Mouse (Mus musculus): Measurements from ENCODE around the gene Vpreb1. TPM values are rescaled to one million over a fixed set of nuclear protein-coding genes. Genes with fewer than 3 reads are reported as not detected.

Gene Vpreb1
- polyA plus RNA-seq, 1 experiment from 2014 or later, result 2.1 TPM

GRCm38 (mm10) chr16:16888341-16888740, 17.7 kb upstream of the Vpreb1 start:
- H3K36me3 ChIP-seq (ENCODE audit: insufficient read depth, low read length), result peaks cover 91% of the 10 kb centered on the region
- no peak overlapping the region for H3K4me3 ChIP-seq (replicated peaks; ENCODE audit: low read depth, low read length)
- no peaks in the 10 kb centered on the region for H3K27me3 ChIP-seq (ENCODE audit: insufficient read depth, low read length)
- H3K4me1 ChIP-seq (replicated peaks; ENCODE audit: insufficient read depth, low read length), result no peaks in the 10 kb centered on the region
- DNase-seq (ENCODE audit: low spot score) (no peak), ATAC-seq (replicated peaks; ENCODE audit: low FRiP score, low read depth) (no peak)
- no peak overlapping the region for H3K9ac ChIP-seq (ENCODE audit: low read depth, low read length)
- no peaks in the 10 kb centered on the region for H3K9me3 ChIP-seq (replicated peaks; ENCODE audit: low read length)
- H3K4me2 ChIP-seq (ENCODE audit: low read length), result no peak overlapping the region
- no peak overlapping the region for H3K27ac ChIP-seq
- no peak for TF ChIP-seq CTCF (IDR thresholded peaks at IDR 0.05; ENCODE audit: low read depth)
- WGBS, result 96% methylated on average over 1 of the region's 1 CpGs

GRCm38 (mm10) chr16:16879025-16879424, 8.4 kb upstream of the Vpreb1 start:
- Histone ChIP-seq H3K9me3 (replicated peaks; ENCODE audit: low read length) (no peaks in the 10 kb centered on the region), H3K9ac (ENCODE audit: low read depth, low read length) (no peak overlapping the region), H3K4me3 (replicated peaks; ENCODE audit: low read depth, low read length) (no peak overlapping the region), H3K27ac (no peak overlapping the region), H3K4me2 (ENCODE audit: low read length) (no peak overlapping the region), H3K4me1 (replicated peaks; ENCODE audit: insufficient read depth, low read length) (no peaks in the 10 kb centered on the region), H3K36me3 (ENCODE audit: insufficient read depth, low read length) (peaks cover 68% of the 10 kb centered on the region), H3K27me3 (ENCODE audit: insufficient read depth, low read length) (no peaks in the 10 kb centered on the region)
- TF ChIP-seq CTCF (IDR thresholded peaks at IDR 0.05; ENCODE audit: low read depth), result no peak
- DNase-seq (ENCODE audit: low spot score), result no peak
- ATAC-seq (replicated peaks; ENCODE audit: low FRiP score, low read depth), result no peak
- WGBS, result 88% methylated on average over 5 of the region's 5 CpGs

DNA sequence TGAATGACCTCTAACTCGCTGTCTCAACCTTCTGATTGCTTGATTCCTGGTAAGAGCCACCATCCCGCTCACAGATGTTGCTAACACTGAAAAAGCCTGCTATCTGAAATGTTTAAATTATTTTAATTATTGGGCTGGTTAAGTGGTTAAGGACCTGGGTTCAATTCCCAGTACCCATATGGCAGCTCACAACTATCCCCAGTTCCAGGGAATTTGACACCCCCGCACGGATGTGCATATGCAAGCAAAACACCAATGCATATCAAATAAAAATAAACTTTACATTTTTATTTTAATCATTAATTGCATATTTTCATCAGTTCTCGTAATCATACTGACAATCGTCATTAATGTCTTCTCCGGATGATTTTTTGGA, 414 bp downstream of the Vpreb1 start:
- peaks cover 5% of the 10 kb centered on the region; the same call in 1 of the 2 replicates for H3K4me1 ChIP-seq (replicated peaks; ENCODE audit: insufficient read depth, low read length)
- H3K27ac ChIP-seq, result peak overlapping the region; percentile 98; the same call in 1 of the 2 replicates
- WGBS, result 35% methylated on average over 7 of the region's 7 CpGs
- peak overlapping the region; percentile 82 for H3K4me3 ChIP-seq (replicated peaks; ENCODE audit: low read depth, low read length)
- peak overlapping the region; percentile 88; the same call in 1 of the 2 replicates for H3K9ac ChIP-seq (ENCODE audit: low read depth, low read length)
- no peaks in the 10 kb centered on the region for H3K36me3 ChIP-seq (ENCODE audit: insufficient read depth, low read length)
- no peaks in the 10 kb centered on the region for H3K9me3 ChIP-seq (replicated peaks; ENCODE audit: low read length)
- no peaks in the 10 kb centered on the region for H3K27me3 ChIP-seq (ENCODE audit: insufficient read depth, low read length)
- no peak for TF ChIP-seq CTCF (IDR thresholded peaks at IDR 0.05; ENCODE audit: low read depth)
- H3K4me2 ChIP-seq (ENCODE audit: low read length), result peak overlapping the region; percentile 56
- DNase-seq (ENCODE audit: low spot score), result peak; percentile 12
- ATAC-seq (replicated peaks; ENCODE audit: low FRiP score, low read depth), result peak; percentile 35

GRCm38 (mm10) chr16:16865696-16866561, 4.7 kb downstream of the Vpreb1 start:
- no peaks in the 10 kb centered on the region for H3K36me3 ChIP-seq (ENCODE audit: insufficient read depth, low read length)
- no peak overlapping the region for H3K4me2 ChIP-seq (ENCODE audit: low read length)
- H3K4me1 ChIP-seq (replicated peaks; ENCODE audit: insufficient read depth, low read length), result no peaks in the 10 kb centered on the region
- peak; percentile 30 for DNase-seq (ENCODE audit: low spot score)
- H3K27me3 ChIP-seq (ENCODE audit: insufficient read depth, low read length), result no peaks in the 10 kb centered on the region
- ATAC-seq (replicated peaks; ENCODE audit: low FRiP score, low read depth), result no peak
- peak overlapping the region; percentile 68 for H3K27ac ChIP-seq
- H3K9me3 ChIP-seq (replicated peaks; ENCODE audit: low read length), result no peaks in the 10 kb centered on the region
- WGBS, result 48% methylated on average over 4 of the region's 5 CpGs
- no peak overlapping the region for H3K9ac ChIP-seq (ENCODE audit: low read depth, low read length)
- no peak overlapping the region for H3K4me3 ChIP-seq (replicated peaks; ENCODE audit: low read depth, low read length)
- TF ChIP-seq CTCF (IDR thresholded peaks at IDR 0.05; ENCODE audit: low read depth), result no peak

DNA sequence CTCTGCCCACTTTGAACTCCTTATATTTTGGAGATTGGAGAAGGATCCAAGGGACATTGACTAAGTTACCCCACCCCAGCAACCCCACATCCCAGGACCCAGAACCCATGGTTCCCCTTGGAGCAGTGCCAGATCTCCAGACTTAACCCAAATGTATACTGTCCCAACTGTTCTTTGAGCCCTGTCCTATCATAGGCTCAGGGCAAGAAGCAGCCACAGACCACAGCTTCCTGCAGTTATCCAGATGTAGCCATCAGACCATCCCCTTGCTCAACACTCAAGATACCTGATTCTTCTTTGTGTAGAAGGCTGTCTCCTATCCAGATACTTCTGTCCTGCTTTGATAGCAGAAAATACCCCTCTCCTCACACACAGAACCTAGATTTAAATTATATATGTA, 5.4 kb downstream of the Vpreb1 start:
- ATAC-seq (replicated peaks; ENCODE audit: low FRiP score, low read depth), result no peak
- Histone ChIP-seq H3K9ac (ENCODE audit: low read depth, low read length) (no peak overlapping the region), H3K27me3 (ENCODE audit: insufficient read depth, low read length) (no peaks in the 10 kb centered on the region), H3K27ac (peak overlapping the region; percentile 68; the same call in 1 of the 2 replicates), H3K4me1 (replicated peaks; ENCODE audit: insufficient read depth, low read length) (no peaks in the 10 kb centered on the region), H3K4me3 (replicated peaks; ENCODE audit: low read depth, low read length) (no peak overlapping the region), H3K36me3 (ENCODE audit: insufficient read depth, low read length) (no peaks in the 10 kb centered on the region), H3K4me2 (ENCODE audit: low read length) (no peak overlapping the region), H3K9me3 (replicated peaks; ENCODE audit: low read length) (no peaks in the 10 kb centered on the region)
- DNase-seq (ENCODE audit: low spot score), result no peak
- no peak for TF ChIP-seq CTCF (IDR thresholded peaks at IDR 0.05; ENCODE audit: low read depth)

DNA sequence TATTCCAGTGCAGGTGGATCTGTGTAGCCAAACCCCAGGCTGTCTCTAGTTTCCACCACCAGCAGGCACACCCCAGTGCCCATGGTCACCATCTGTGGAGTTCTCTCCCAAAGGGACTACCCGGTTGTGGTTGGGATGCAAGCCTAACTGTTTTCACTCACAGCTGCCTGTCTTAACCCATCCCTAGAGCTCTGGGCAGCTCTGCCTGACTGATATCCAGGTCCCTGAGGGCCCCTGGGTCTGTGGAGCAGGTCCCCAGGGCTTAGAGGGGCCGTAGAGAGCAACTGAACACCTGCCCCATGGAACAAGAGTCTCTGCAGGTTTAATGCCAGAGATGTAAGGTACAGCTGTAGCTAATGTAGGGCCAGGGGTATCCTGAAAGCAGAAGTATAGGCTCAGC, 6.7 kb downstream of the Vpreb1 start, which contains the start of gene Igll1:
Gene Igll1 (minus strand): TSS at position 8 of the 400 bp plus-strand sequence.
- no peak within 1 kb of the TSS for H3K9ac ChIP-seq (ENCODE audit: low read depth, low read length)
- no peaks in the 10 kb centered on the region for H3K4me1 ChIP-seq (replicated peaks; ENCODE audit: insufficient read depth, low read length)
- H3K4me2 ChIP-seq (ENCODE audit: low read length), result no peak within 1 kb of the TSS
- no peaks in the 10 kb centered on the region for H3K27me3 ChIP-seq (ENCODE audit: insufficient read depth, low read length)
- H3K36me3 ChIP-seq (ENCODE audit: insufficient read depth, low read length), result no peaks in the 10 kb centered on the region
- no peaks in the 10 kb centered on the region for H3K9me3 ChIP-seq (replicated peaks; ENCODE audit: low read length)
- H3K4me3 ChIP-seq (replicated peaks; ENCODE audit: low read depth, low read length), result no peak within 1 kb of the TSS
- H3K27ac ChIP-seq, result no peak within 1 kb of the TSS
- ATAC-seq (replicated peaks; ENCODE audit: low FRiP score, low read depth), result no peak
- no peak for DNase-seq (ENCODE audit: low spot score)
- no peak for TF ChIP-seq CTCF (IDR thresholded peaks at IDR 0.05; ENCODE audit: low read depth)
- 74% methylated on average over 2 of the region's 2 CpGs for WGBS
